Mouse (Mus musculus) liver, postnatal 0 days (tissue): ENCODE measurements at regions not wholly inside any gene's neighbourhood (a gene's known extent, or its start where the extent isn't known, plus 50 kb on each side); places are given as distances from the start of the nearest gene placed in this dataset.

ENCODE experiments used
- CTCF ChIP-seq: sonication (generic); IDR thresholded peaks from 2 replicates; pipeline ENCODE4 v1.5.1; 2016; ENCODE audit warnings: antibody characterized with exemption, low read depth
- EP300 ChIP-seq: IDR thresholded peaks from 2 replicates; pipeline ENCODE4 v1.6.1; 2016; ENCODE audit warnings: antibody characterized with exemption, low read depth, mild to moderate bottlenecking

GRCm38 (mm10) chr3:150603400-150604095 lies 834.1 kb upstream of the Adgrl4 start:
- TF ChIP-seq CTCF: no peak
- no peak for TF ChIP-seq EP300
